Mouse (Mus musculus) kidney, embryonic 14.5 days (tissue): ENCODE data around the gene Hfe2. TPM values are rescaled to one million over a fixed set of nuclear protein-coding genes. Genes with fewer than 3 reads are reported as not detected.
A peak's percentile ranks its signal among the peaks of the same experiment; 100 is the strongest.

Experiments used
- ATAC-seq: fragments of 200-750 bp; cut with Nextera tagmentation; 2 replicates; pipeline ENCODE4 v1.8.0; 2017; ENCODE audit warnings: moderate number of reproducible peaks, mild to moderate bottlenecking, moderate TSS enrichment, moderate library complexity; ENCODE audit not compliant: low FRiP score, low TSS enrichment
- H3K27ac ChIP-seq: fragments of 300-500 bp; sonication (generic); 2 replicates; pipeline ENCODE4 v1.5.1; 2014; ENCODE audit warnings: low read depth, mild to moderate bottlenecking, low read length, moderate library complexity, mixed read lengths
- H3K27me3 ChIP-seq: fragments of 300-500 bp; sonication (generic); 2 replicates; pipeline ENCODE4 v1.6.1; 2014; ENCODE audit warnings: mild to moderate bottlenecking, low read length; ENCODE audit not compliant: control insufficient read depth, insufficient read depth
- H3K36me3 ChIP-seq: fragments of 300-500 bp; sonication (generic); 2 replicates; pipeline ENCODE4 v1.6.1; 2014; ENCODE audit warnings: low read length, mixed read lengths; ENCODE audit not compliant: control insufficient read depth, insufficient read depth
- H3K4me1 ChIP-seq: fragments of 300-500 bp; sonication (generic); 2 replicates; pipeline ENCODE4 v1.6.1; 2014; ENCODE audit warnings: low read length, mixed read lengths; ENCODE audit not compliant: control insufficient read depth, insufficient read depth
- H3K4me2 ChIP-seq: fragments of 300-500 bp; sonication (generic); replicated peaks from 2 replicates; pipeline ENCODE4 v1.6.1; 2014; ENCODE audit warnings: low read depth, mild to moderate bottlenecking, low read length
- H3K4me3 ChIP-seq: fragments of 300-500 bp; sonication (generic); 2 replicates; pipeline ENCODE4 v1.5.1; 2014; ENCODE audit warnings: mild to moderate bottlenecking, low read length
- H3K9ac ChIP-seq: fragments of 300-500 bp; sonication (generic); 2 replicates; pipeline ENCODE4 v1.6.1; 2014; ENCODE audit warnings: low read depth, mild to moderate bottlenecking, low read length, moderate library complexity
- H3K9me3 ChIP-seq: fragments of 300-500 bp; sonication (generic); 2 replicates; pipeline ENCODE4 v1.6.1; 2016; ENCODE audit warnings: low read length; ENCODE audit not compliant: control insufficient read depth
- WGBS: fragments of 180-500 bp; shearing (Covaris S2); extraction: QIAGEN DNeasy Blood & Tissue Kit; methylation state at CpG from one replicate; pipeline ENCODE4 v1.1.7; 2014; 5-methylcytosine and 5-hydroxymethylcytosine counted together
- polyA plus RNA-seq: library from polyadenylated mRNA; unstranded; fragments of >200 nt; fragmentation: Nextera tagmentation; extraction: Ambion mirVana; gene quantifications from 2 replicates; pipeline ENCODE4 v1.2.1, GENCODE M21; 2014

Hfe2 gene
- polyA plus RNA-seq, 1 experiment from 2014 or later: 0.20 TPM

GRCm38 (mm10) chr3:96561946-96562681 is 37.1 kb downstream of the Hfe2 start:
- no peaks in the 10 kb centered on the region for H3K27me3 ChIP-seq
- H3K4me2 ChIP-seq: peak overlapping the region; percentile 81
- peak overlapping the region; percentile 19; the same call in 1 of the 2 replicates for H3K9ac ChIP-seq
- H3K36me3 ChIP-seq: peaks cover 24% of the 10 kb centered on the region
- peak overlapping the region; percentile 79; the same call in 1 of the 2 replicates for H3K4me3 ChIP-seq
- WGBS: 36% methylated on average over 10 of the region's 10 CpGs
- H3K9me3 ChIP-seq: no peaks in the 10 kb centered on the region
- peaks cover 38% of the 10 kb centered on the region for H3K4me1 ChIP-seq
- ATAC-seq: no peak
- H3K27ac ChIP-seq: peak overlapping the region; percentile 68

- Histone ChIP-seq H3K4me1 (peaks cover 38% of the 10 kb centered on the region), H3K4me3 (no peak overlapping the region), H3K36me3 (peaks cover 24% of the 10 kb centered on the region), H3K4me2 (no peak overlapping the region), H3K9ac (no peak overlapping the region), H3K27me3 (no peaks in the 10 kb centered on the region), H3K9me3 (no peaks in the 10 kb centered on the region), H3K27ac (no peak overlapping the region)
- 95% methylated on average over 8 of the region's 8 CpGs for WGBS
- ATAC-seq: no peak
Measured at GRCm38 (mm10) chr3:96563267-96563666, 38.3 kb downstream of the Hfe2 start.

- WGBS: 42% methylated on average over 10 of the region's 10 CpGs
- peaks cover 24% of the 10 kb centered on the region for H3K36me3 ChIP-seq
- H3K9me3 ChIP-seq: no peaks in the 10 kb centered on the region
- peak; percentile 26 for ATAC-seq
- peak overlapping the region; percentile 66; the same call in 1 of the 2 replicates for H3K27ac ChIP-seq
- H3K27me3 ChIP-seq: no peaks in the 10 kb centered on the region
- no peak overlapping the region for H3K4me3 ChIP-seq
- H3K4me2 ChIP-seq: peak overlapping the region; percentile 17; the same call in 1 of the 2 replicates
- peaks cover 38% of the 10 kb centered on the region for H3K4me1 ChIP-seq
- H3K9ac ChIP-seq: no peak overlapping the region
Measured at GRCm38 (mm10) chr3:96563911-96564632, 39.1 kb downstream of the Hfe2 start.

- Histone ChIP-seq H3K36me3 (peaks cover 20% of the 10 kb centered on the region), H3K27me3 (no peaks in the 10 kb centered on the region), H3K4me1 (peaks cover 33% of the 10 kb centered on the region), H3K27ac (peak overlapping the region; percentile 66; the same call in 1 of the 2 replicates), H3K4me3 (no peak overlapping the region), H3K9me3 (no peaks in the 10 kb centered on the region), H3K9ac (no peak overlapping the region), H3K4me2 (peak overlapping the region; percentile 17)
- WGBS: 24% methylated on average over 7 of the region's 7 CpGs
- ATAC-seq: peak; percentile 20
Measured at GRCm38 (mm10) chr3:96564633-96565032, 39.7 kb downstream of the Hfe2 start.

- WGBS: 78% methylated on average over 3 of the region's 3 CpGs
- peaks cover 29% of the 10 kb centered on the region for H3K4me1 ChIP-seq
- H3K4me2 ChIP-seq: no peak overlapping the region
- H3K27ac ChIP-seq: peak overlapping the region; percentile 66; the same call in 1 of the 2 replicates
- H3K36me3 ChIP-seq: peaks cover 15% of the 10 kb centered on the region
- no peaks in the 10 kb centered on the region for H3K27me3 ChIP-seq
- H3K9me3 ChIP-seq: no peaks in the 10 kb centered on the region
- H3K9ac ChIP-seq: no peak overlapping the region
- no peak for ATAC-seq
- H3K4me3 ChIP-seq: no peak overlapping the region
Measured at GRCm38 (mm10) chr3:96565105-96565504, 40.1 kb downstream of the Hfe2 start.

GRCm38 (mm10) chr3:96566661-96567450 is 41.9 kb downstream of the Hfe2 start:
- Histone ChIP-seq H3K4me3 (no peak overlapping the region), H3K4me2 (no peak overlapping the region), H3K27me3 (no peaks in the 10 kb centered on the region), H3K36me3 (no peaks in the 10 kb centered on the region), H3K9me3 (no peaks in the 10 kb centered on the region), H3K9ac (no peak overlapping the region), H3K4me1 (peaks cover 14% of the 10 kb centered on the region; the same call in 1 of the 2 replicates), H3K27ac (no peak overlapping the region)
- ATAC-seq: no peak
- WGBS: 74% methylated on average over 8 of the region's 8 CpGs

GRCm38 (mm10) chr3:96568605-96569004 is 43.6 kb downstream of the Hfe2 start:
- no peak overlapping the region for H3K9ac ChIP-seq
- H3K4me1 ChIP-seq: peaks cover 11% of the 10 kb centered on the region; the same call in 1 of the 2 replicates
- H3K36me3 ChIP-seq: no peaks in the 10 kb centered on the region
- no peaks in the 10 kb centered on the region for H3K27me3 ChIP-seq
- H3K4me3 ChIP-seq: no peak overlapping the region
- no peak for ATAC-seq
- H3K4me2 ChIP-seq: no peak overlapping the region
- no peaks in the 10 kb centered on the region for H3K9me3 ChIP-seq
- 80% methylated on average over 8 of the region's 8 CpGs for WGBS
- H3K27ac ChIP-seq: no peak overlapping the region

GRCm38 (mm10) chr3:96569506-96569905 is 44.5 kb downstream of the Hfe2 start:
- Histone ChIP-seq H3K9ac (no peak overlapping the region), H3K4me2 (no peak overlapping the region), H3K27ac (no peak overlapping the region), H3K36me3 (no peaks in the 10 kb centered on the region), H3K4me3 (no peak overlapping the region), H3K27me3 (no peaks in the 10 kb centered on the region), H3K9me3 (no peaks in the 10 kb centered on the region), H3K4me1 (peaks cover 6% of the 10 kb centered on the region; the same call in 1 of the 2 replicates)
- 91% methylated on average over 13 of the region's 13 CpGs for WGBS
- ATAC-seq: no peak
